Mouse (Mus musculus) urinary bladder, postnatal 25 days (tissue): ENCODE results near the gene Farp2.

Experiments used
- DNase-seq: peaks from one replicate; pipeline ENCODE4 v3.0.0; 2022; ENCODE audit warnings: low spot score

Gene Farp2

DNA sequence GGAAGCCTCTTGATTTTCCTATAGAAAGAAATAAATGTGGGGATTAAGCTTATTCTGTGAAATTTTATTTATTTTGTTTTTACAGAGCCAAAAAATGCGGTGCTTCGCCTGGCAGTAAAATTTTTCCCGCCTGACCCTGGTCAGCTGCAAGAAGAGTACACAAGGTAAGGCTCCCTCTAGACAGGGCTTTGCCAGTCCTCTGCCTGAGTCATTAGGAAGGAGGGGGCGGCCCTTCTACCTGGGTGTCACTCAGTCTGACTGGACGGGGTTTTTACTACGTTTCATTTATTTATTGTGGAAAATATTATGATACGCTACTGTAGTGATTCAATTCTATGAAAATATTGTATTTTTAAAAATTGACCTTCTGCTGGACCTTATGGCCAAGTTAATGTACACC, 51.3 kb downstream of the Farp2 start:
- no peak for DNase-seq

DNA sequence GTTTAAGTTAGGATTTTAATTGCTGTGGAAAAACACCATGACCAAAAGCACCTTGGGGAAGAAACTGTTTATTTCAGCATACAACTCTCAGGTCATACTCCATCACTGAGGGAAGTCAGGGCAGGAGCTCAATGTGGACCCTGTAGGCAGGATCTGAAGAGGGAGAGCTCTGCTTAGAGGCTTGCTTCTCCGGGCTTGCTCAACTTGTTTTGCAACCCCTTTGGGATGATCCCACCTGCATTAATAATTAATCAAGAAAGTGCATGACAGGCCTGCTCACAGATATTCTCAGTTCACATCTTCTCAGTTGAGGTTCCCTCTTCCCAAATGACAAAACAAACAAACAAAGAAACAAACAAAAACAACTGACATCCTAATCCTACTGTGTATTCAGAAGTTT, 51.8 kb downstream of the Farp2 start:
- DNase-seq: no peak

DNA sequence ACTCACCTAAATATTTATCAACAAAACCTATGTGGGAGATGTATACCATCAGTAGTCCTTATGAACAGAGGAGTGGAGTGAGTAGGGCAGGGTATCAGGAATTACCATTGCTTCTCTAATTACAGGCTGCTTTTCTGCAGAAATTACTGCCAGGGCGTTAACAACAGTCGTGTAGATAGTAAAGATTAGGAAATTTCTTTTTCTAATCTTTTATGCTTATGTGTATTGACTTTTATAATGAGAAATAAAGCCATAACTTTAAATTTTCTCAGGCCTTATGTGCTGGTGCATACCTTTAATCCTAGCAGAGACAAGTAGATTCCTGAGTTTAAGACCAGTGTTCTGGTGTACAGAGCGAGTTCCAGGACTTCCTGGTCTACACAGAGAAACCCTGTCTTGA, 52.9 kb downstream of the Farp2 start:
- no peak for DNase-seq

DNA sequence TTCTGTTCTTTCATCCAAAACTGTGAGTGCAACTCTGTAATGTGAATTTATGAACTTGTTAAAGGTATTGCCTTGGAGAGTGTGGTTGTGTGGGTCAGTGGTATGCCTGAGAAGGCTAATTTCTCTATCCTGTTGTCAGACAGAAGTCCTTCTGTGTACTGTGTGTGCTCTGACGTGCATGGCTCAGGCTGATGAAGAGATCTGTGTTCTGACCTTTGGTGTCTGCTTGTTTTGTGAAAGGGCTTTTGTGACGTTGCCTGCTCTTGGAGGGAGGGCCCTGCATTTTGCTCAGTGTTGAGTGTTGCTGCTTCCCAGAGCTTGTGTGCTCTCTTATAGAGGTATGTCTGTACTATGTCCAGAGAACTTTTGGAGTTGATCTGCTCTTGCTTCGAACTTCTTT, 55.1 kb downstream of the Farp2 start:
- no peak for DNase-seq

DNA sequence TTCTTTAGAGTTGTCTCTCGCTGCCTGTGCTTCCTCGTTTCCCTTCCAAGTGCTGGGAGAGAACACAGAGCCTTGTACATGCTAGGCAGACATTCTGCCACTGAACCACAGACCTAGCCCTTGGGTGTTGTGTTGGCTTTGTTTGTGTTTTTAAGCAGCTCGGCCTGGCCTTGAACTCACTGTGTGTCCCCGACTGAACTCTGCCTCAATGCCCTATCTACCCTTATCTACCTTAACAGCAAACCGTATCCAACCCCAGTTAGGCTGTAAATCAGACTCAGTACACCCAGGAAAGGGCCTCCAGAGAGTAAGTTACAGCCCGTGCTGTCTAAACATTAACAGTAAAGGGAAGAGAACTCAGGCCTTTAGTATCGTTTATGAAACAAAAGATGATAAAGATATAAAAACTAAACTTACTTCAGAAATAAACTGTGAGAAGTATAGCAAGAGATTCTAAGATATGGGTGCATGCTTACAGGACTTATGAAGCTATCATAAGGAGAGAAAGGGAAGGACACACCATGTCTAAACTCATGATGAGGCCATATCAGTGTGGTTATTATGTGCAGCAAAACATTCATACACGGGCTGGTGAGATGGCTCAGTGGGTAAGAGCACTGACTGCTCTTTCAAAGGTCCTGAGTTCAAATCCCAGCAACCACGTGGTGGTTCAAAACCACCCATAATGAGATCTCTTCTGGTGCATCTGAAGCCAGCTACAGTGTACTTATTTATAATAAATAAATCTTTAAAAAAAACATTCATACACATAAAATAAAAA, 56.0 kb downstream of the Farp2 start:
- DNase-seq: no peak

DNA sequence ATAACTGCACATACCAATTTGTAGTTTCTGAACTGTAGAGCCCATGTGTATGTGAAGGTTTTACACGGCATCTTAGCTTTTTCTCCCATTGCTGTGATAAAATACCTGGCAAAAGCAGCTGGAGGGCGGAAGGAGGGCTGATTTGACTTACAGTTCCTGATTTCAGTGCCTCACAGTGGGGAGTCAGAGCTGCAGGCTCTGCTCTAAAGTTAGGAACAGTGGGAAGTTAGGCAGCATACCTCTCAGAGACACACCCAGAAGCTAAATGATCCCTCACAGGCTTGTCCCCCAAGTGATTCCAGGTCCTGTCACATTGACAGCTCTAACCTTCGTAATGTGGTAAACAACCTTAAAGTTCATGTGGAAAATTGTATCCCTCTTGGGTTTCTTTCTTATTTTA, 65.2 kb downstream of the Farp2 start:
- no peak for DNase-seq

DNA sequence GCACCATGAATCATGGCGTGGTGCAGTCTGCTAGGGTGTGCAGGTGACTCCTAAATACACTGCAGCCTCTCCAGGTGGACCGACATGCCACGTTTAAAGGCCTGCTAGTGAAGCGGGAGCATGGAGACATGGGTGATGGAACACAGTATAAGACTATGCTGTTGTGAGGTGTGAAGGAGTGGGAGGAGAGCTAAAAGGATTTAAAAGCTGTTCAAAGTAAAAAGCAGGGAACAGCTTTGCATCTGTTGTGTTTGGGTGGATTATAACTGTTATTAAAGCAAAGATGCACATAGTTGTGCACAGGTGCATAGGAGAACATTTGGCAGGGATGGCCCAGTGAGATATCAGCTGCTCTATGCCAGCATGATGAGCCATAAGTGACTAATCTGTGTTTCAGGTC, 66.0 kb downstream of the Farp2 start:
- no peak for DNase-seq

DNA sequence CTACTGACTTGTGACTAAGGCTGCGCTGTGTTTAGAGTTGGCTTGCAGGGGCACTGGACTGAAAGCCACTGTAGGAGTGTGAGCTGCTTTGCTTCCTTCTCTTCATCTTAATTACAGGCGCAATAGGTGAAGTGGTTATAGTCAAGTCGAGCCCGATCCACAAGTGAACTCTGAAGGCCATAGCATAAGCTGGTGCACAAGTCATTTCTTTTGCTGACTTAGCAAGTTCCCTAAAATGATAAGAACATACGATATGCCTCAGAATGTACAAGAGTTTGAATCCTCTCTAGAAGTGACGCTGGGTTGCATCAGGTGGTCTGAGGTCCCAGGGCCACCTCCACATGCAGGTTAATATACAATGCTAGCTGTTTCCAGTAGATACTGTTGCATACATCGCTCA, 69.7 kb downstream of the Farp2 start:
- DNase-seq: no peak

DNA sequence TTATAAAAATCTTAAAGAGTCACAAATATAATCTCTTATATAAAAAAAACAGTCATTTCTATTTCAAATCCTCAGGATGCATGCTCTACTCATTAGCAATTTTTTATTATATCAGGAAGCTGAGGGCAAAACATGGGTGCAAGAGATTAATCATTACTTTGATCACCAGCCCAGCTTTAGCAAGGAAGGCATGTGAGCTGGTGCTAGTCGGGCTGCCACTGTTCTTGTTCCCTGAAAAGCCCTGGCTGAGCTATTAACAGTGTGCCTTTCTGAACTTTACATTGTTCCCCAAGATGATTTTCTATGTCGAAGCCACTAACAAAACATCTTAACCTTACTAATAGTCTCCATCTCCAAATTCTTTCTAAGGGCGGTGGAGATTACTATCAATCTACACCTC, 76.5 kb downstream of the Farp2 start:
- DNase-seq: no peak

DNA sequence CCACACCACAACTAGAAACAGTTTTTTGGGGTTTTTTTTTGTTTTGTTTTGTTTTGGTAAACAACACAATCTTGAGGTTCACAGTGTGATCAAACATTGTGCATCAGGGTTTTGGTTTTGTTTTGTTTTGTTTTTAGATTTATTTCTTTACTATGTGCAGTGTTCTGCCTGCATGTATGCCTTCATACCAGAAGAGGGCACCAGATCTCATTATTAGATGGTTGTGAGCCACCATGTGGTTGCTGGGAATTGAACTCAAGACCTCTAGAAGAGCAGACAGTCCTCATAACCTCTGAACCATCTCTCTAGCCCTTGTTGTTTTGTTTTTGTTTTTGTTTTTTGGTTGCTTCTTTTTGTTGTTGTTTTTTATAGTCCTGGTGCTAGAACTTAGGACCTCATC, 82.1 kb downstream of the Farp2 start:
- no peak for DNase-seq

DNA sequence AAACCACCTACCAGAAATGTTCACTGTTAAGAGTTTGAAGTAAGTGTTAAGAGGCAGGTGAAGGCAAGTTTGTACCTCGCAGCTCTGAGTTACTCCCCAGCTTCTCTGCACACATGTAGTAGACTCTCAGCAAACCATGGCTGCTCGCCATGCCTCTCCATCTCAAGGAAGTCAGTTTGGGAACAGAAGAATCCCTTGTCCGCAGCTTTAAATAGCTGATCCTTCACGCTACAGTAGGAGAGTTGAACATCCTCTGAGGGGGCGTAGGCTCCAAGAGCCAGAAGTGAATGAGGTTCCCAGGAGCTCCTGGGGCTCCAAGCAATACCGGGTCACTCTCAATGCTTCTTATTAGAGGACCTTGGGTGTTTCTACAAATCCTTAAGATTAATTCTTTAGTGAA, 84.0 kb downstream of the Farp2 start:
- no peak for DNase-seq

DNA sequence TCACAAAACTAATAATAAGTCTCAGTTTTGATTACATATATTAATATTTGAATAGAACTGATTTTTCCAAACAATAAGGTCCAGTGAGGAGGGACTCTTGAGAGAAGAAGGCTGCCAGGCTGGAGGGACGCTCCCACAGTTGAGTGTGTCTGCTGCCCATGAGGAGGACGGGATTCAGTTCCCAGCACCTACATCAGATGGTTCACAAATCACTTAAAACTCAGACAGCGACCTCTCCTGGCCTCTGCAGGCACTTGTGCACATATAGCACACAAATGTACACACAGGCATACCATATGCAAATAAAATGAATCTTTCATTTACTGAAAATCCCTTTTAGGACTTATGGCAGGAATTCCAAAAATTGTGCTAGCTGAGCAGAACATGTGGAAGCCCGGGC, 91.0 kb downstream of the Farp2 start:
- DNase-seq: no peak

DNA sequence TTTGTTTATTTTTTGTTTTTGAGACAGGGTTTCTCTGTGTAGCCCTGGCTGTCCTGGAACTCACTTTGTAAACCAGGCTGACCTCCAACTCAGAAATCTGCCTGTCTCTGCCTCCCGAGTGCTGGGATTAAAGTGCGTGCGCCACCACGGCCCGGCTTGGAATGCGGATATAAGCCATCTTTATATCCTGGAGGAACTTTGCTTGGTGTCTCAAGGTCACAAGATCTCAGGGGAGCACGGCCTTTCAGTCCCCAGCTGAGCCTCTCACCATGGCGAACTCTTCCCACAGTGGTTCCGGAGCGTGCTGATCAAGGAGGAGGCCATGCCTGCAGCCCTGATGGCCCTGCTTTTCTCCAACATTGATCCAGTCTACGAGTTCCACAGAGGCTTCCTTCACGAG, 92.0 kb downstream of the Farp2 start:
- no peak for DNase-seq

DNA sequence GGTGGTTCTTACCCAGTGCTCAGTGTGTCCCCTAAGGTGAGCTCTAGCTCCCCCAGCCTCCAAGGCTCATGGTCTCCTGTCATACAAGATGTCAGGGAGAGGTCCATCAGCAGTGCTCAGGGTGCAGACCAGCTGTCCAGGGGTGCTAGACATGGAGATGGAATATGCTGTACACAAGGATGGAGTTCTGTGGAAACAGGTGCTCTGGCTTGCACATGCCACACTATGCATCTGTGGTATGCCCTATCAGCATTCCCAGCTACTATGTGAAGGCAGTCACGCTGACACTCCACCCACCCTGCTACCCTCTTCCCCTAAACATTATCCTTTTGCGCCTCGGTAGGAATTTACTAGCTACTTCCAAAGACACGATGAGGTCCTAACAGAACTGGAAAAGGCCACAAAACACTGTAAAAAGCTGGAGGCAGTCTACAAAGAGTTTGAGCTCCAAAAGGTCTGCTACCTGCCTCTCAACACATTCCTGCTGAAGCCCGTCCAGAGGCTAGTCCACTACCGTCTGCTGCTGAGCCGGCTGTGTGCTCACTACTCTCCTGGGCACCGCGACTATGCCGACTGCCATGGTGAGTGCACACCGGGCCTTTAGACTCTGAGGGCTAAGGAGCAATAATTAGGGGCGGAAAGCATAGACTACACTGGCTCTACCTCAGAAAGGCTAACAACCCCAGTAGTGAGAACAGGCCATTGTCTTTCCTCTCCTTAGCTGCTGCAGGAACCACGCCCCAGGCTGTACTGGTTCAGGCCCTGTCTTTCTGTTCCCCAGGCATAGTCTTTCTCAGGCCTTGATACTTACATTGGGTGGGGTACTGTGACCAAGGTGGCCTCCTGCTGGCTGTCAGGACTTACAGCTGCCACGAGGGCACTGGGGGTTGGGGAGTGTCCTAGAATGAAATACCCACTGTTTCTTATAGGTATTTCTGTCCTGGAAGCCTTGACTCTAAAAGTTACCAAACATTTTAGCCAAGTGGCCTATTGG, 95.5 kb downstream of the Farp2 start:
- DNase-seq: no peak

DNA sequence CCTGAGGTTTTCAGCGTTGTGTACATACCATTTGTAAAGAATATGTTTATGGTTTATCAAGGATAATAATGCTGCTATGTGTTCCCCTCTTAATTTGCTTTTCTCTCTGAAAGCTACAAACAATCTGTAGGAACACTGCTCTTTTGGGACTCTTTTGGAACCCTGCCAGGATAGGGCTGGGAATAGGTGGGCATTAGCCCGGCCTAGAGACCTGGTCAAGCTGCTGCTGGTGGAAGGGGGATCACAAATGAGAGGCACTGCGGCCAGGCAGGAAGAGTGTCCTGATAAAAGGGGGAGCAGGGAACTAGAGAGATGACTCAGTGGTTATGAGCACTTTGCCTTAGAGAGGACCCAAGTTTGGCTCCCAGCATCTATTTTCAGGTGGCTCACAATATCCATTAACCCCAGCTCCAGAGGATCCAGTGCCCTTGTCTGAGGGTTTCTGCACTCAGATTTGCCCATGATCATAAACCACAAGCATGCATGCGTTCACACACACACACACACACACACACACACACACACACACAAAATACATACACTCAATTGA, 96.9 kb downstream of the Farp2 start:
- no peak for DNase-seq

DNA sequence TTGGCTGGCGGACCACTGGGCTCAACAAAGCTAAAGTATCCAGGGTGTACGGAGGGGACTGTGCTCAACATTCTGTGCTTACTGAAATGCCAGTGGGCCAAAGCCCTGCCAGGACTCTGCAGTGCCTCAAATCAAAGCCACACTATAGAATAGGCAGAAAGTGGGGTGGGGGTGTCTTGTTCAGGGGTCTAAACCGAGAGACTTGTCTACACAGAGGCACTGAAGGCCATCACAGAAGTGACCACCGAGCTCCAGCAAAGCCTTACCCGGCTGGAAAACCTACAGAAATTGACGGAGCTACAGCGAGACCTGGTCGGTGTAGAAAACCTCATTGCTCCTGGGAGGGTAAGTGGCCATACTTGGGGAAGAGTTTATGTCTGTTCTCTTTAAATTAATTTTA, 97.9 kb downstream of the Farp2 start:
- no peak for DNase-seq

DNA sequence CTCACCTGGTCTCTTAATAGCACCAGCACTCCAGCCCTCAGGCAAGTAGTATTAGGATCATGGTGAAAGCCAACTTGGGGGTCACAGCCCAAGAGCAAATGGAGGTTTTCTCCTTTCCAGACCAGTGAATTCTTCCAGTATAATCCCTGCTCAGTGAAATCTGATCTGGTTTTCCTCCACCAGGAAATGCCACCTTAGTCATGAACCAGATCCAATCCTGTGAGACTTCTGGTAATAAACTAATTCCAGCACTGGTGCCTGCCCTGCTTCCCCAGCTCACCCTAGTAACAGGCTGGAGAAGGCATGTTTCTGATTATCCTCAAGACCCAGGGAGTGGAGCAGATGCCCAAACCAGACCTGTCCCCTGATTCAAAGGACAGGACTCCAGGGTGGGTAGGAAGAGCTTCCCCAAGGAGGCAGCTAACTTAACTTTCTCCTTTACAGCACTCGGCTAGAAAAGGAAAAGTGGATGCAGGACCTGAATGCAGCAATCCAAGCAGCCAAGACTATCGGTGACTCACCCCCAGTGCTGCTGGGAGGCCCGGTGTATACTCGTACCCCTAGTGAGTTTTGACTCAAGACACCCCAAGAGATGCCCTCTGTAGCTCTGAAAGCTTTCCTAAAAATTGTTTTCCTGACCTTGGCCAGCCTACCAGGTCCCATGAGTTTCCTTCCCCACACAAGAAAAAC, 106.3 kb downstream of the Farp2 start:
- DNase-seq: no peak

DNA sequence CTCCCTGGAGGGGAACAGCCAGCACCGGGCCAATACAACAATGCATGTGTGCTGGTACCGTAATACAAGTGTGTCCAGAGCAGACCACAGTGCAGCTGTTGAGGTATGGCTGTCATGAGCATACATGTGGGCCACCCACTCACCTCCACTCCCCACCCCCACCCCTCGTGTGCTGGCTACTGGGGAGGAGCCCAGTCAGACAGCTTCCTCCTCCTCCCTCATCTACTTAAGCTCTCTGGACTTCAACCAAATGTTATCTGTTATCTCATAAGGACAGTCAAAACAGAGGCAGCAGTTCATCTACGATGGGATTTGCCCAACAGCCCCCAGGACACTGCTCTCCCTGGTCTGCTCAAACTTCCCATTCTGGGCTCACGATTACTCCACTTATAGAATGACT, 107.1 kb downstream of the Farp2 start:
- no peak for DNase-seq

DNA sequence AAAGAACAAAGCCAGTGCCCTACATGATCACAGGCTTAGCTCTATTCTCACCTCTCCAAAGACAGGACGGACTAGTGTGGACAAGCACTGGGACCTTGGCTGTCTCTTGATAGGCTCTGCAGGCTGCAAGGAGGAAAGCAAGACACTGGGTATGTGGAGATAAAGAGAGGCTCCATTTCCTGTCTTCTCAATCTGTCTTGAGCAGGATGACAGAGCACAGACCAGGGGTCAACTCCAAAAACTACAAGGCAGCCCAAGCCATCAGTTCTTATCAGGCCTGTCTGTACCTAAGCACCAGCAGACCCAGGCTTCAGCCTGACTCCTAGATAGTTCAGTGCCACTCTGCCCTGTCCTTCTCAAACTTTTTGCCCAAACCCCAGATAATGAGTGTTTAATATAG, 112.6 kb downstream of the Farp2 start:
- no peak for DNase-seq

DNA sequence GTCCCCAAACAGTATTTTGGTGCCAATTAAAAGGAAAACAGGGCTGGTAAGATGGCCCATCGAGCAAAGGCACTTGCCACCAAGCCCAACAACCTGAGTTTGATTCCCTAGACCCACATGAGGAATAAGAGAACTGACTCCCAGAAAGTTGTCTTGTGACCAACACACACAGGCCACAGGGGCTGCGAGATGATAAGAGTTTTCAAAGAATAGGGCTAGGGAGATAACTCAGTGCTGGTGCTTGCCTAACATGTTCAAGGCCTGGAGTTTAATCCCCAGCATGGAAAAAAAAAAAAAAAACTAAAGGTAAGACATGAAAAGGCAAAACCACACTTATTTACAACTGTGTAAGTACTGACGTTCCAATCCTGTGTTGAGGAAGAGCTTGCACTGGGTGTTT, 118.9 kb downstream of the Farp2 start:
- no peak for DNase-seq

DNA sequence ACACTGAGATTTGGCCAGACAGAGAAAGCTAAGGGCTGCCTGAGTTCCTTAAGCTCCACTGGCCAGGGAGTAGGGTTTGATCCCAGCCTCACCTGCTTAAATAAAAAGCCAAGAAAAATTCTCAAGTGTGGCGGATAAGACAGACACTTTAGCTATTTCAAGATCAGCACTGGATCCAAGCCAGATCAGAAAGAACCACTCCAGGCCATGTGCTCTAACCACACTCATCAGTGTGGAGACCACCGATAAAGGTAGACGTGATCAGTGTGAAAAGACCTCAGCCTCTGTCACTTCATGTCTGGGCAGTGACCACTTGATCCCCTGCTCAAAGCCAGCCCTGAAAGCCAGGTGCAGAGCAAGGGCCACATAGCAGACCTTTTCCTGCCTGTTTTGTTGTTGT, 120.8 kb downstream of the Farp2 start:
- DNase-seq: no peak

DNA sequence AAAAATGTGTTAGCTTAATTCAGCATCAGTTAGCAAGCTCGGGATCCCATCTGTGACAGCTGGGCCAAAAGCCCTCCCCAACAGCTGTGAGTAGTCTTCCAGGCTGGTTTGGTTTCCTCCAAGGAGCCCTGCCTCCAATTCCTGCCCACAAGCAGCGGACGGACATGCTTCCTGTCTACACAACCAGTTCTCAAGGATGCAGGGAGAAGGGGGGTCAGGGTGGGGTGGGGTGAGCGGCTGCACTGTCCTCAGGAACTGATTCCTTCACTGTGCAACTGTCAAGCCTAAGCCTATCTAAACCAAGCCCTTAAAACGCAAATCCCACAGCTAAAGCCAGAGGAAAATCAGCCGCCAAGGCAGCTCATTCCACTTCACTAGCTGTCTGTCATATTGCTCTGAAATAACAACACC, 122.6 kb downstream of the Farp2 start:
- DNase-seq: no peak
